Mouse (Mus musculus) cerebellum, adult 8-10 months (tissue): Measurements from ENCODE around the gene Oxsm.

Experiments
- DNase-seq: peaks from one replicate; pipeline ENCODE4 v3.0.0; 2022

Gene Oxsm

DNA sequence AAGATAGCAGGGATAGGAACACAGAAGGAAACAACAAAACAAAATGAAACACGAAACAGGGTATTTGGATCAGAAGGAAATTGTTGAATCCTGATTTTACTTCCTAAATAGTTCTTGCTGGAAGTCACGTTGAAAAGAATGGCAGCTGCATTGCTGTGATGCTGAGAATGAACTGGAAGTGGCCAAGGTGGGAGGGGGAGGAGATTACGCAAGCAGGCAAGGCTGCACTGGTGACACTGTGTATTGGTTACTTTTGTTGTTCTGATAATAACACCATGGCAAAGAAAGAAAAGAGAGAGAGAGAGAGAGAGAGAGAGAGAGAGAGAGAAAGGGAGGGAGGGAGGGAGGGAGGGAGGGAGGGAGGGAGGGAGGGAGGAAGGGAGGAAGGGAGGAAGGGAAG, 13.1 kb downstream of the Oxsm start:
- DNase-seq, result no peak

DNA sequence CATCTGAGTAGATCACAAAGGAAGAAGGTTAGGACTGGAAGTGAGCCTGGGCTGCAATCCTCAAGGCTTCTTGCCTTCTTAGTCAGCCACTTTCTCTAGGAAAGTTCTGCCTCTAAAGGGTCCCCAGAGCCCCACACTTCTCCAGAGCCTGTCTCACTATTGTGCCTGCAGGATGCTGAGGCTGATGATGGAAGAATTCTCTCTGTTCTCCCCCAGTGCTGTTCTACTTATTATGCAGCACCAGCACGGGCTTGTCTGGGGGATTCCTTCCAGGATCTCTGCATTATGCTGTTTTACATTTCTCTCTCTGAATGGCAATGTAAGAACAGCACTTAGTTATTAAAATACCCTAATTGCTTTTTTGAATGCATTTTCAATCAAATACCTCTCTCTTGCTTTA, 16.1 kb downstream of the Oxsm start:
- no peak for DNase-seq

DNA sequence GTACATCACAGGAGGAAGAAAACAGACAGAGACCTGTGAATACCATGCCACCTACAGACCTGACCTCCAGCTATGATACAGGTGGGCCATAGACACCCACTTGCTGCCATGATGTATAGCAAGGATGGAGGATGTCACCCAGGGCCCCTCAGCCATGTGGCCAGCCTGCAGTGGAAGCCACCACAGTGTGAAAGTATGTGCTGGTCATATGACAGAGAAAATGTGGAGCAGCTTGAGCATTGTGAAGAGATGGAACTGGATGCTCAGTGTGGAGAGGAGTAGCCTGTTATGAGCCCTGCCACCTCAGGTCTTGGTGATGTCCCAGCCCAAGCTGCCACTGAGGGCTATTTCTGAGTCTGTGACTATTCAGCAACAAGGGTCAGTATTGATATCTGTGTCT, 19.0 kb downstream of the Oxsm start:
- DNase-seq, result no peak

DNA sequence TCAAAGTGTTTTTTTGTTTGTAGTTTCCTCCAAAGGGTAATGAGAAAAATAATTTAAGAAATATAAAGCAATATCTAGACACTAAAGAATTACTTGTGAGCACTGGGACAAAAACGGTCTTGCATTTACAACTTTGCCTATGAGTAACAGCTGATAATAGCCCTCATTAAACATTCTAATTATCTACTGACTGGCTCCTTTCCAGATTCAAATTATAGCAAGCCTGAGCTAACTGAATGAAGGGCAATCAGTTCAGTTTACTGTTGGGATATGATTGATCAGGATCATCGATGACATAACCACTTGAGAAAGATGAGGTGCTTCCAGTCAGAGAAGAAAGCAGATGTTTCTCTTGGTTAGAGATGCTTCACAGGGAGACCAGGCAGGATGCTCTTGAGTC, 20.2 kb downstream of the Oxsm start:
- no peak for DNase-seq

DNA sequence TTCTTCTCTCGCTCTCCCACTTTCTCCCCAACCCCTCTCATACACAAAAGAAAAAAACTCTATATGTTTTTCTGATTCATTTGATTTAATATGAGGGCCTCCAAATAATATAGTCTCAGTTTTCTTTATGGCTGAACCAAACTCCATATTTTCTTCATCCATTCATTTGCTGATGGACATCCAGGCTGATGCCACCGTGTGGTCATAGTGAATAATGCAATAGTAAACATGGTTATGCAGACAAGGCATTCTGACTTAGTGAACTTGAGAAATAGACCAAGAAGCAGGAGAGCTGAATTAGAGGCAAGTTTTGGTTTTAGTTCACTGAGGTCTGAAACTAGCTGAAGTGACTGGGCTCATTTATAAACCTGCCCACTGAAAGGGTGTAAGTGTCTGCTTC, 30.6 kb downstream of the Oxsm start:
- no peak for DNase-seq

DNA sequence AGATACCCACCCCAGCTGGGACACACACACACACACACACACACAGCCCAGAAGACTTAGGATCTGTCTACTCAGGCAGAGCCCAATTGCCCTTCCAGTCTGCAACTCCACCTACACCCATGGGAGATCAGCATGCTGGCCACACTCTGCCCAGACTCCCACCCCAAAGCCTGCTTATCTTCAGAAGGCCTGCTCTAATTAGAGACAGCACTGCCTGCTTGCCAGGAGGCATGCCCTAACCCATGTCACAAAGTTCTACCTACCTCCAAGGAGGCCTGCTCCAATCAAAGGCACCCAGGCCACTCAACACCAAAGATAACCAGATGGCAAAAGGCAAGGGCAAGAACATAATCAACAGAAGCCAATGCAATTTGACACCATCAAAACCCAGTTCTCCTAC, 41.9 kb downstream of the Oxsm start:
- no peak for DNase-seq

DNA sequence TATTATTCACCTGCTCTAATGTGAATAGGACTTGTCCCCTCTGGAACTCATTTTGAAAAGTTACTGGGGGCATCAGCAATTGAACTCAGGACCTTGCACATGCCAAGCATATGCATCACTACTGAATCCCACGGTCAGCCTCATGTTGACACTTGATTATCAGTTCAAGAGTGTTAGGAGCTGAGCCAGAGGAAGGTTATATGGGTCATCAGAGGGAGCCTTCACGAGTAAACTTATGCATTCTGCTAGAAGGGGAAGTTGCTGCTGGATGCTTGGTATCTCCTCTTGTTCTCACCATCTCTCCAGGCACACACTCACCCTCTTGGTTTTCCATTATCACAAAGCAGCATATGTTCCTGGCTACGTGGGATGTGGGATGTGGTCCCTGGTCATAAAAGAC, 47.9 kb downstream of the Oxsm start:
- DNase-seq, result no peak

DNA sequence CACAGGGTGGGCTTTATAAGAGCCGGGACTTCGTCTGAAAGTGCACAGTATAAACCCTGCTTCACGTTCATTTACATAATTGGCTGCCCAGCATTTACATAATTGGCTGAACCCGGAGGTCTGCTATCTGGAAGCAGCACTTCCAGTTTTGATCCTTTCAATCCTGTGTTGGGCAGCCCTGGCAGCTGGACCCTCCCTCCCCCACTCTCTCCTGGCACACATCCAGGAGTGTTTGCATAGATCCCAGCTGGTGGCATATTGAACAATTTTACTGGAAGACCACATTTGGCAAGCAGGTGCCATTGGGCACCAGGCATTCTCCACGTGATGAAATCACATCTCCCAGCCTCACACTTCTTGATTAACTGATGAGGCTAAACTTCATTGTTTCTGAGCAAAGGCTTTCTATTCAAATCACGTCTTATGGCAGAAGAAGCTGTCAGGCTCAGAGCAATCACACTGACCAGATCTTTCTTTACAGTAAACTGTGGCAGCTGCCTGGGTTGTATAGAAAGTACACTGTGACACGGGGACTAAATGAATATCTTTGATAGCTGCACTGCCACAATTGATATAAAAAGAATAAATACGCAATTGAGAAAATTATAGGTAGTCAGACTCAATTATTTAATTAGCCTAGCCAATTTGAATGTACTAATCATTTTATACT, 48.5 kb downstream of the Oxsm start:
- peak; percentile 74 for DNase-seq

DNA sequence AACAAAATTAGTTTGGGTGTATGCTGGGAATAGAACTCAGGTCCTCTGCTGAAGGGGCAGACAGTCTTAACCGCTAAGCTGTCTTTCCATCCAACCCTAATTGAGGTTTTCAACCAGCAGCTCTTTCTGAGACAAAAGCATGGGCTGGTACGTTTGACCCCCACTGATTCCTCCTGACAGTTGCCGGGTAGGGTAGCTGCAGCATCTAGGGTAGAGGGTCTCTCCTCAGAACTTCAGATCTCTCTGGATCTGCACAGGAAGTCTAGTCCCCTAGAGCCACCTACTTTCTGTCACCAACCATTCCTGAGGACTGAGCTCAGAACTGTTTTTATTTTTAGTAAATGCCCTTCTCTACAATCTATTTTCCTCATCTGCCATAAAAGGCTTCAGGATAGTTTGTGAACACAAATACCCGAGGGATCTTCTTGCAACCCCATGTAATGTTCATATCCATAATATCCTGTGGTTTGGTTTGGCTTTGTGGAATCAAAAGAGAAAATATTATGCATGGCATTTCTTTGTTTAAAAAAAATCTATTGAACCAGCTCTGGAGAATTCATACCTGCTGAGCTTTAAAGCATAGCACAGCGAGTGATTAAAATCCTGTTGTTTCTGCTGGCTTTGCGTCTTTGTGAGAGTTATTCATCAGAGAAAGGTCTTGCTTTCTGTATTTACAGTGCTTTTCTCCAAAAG, 49.2 kb downstream of the Oxsm start:
- DNase-seq, result no peak

DNA sequence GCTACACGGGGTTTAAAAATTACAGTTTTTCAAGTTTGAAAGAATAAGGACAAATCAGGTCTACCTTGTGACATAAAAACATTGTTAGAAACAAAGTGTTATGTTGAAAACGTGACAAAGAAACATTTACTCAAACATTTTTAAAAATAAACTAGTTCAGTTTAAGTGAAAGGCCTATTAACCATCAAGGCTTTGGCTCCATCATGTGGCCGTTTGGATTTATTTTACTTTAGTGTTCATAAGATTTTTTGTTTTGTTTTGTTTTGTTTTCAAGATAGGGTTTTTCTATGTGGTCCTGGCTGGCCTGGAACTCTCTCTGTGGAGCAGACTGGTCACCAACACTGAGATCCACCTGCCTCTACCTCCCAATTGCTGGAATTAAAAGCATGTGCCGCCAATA, 53.1 kb downstream of the Oxsm start:
- peak; percentile 45 for DNase-seq

DNA sequence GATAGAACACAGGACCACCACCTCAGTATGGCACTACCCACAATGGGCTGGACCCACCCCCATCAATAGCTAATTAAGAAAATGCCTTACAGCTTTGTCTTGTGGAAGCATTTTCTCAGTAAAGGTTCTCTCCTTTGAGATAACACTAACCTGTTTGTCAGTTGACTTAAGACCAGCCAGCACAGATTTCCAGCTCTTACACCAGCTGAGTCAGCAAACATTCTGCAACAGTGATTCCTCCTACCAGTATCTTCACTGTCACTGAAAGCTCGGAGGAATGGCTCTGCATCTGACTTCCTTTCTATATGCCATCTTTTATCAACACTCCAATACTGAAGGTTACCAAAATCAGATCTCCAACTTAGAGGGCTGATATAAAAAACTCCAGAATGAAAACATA, 54.1 kb downstream of the Oxsm start:
- no peak for DNase-seq

DNA sequence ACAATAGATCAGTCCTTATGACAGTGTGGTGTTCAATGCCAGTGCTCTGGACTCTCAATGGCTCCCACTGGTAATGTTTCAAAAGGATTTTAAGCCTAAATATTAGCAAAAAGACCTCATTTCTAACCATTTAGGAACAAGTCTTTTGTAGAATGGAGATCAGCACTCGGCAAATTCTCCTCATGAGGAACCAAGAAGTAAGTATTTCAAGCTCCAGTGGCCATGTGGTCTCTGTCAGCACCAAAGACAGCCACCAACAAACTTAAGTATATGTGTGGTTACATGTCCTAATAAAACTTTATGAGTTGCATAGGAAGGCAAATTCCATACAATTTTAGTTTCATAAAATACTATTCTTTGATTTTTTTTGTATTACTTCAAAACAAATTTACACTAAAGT, 55.5 kb downstream of the Oxsm start:
- DNase-seq, result no peak

DNA sequence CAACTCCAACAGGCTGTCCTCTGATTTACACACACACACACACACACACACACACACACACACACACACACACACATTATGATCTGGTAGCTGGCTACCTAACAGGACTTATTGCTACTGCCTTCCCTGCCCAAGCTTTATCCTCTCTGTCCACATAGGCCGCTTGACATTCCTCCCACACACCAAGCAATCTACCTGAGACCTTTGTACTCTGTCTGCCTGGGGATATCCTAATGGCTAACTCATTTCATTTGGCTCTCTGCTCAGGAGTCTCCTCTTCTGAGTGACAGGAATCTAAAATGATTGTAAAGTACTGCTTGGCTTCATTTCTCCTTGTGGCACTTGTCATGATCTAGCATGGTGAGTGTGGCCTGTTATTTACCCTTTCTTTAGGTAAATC, 60.5 kb downstream of the Oxsm start:
- no peak for DNase-seq
